Mouse (Mus musculus): Measurements from ENCODE around the gene Gm10638. TPM values are rescaled to one million over a fixed set of nuclear protein-coding genes. Genes with fewer than 3 reads are reported as not detected.

The Gm10638 gene
- polyA plus RNA-seq, 1 experiment = 1.3 TPM

DNA sequence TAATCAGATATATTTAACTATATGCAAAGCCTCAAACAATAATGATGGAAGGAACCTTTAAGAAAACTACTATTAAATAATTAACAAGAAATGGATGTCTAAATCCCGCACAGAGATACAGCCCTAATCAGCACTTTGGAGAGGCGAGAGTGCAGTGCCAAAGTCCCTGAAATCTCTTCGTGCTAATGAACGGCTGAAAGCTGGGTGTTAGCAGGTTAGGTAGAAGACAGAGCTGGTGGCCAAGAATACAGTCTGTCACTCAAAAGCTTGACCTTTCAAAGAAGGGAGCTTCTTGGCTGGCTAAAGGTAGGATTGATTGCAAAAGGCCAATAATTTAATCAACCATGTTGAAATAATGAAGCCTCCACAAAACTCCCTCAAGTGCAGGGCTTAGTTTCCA lies 11.3 kb upstream of the Gm10638 start:
- Histone ChIP-seq H3K4me1 (ENCODE audit: control insufficient read depth, insufficient read depth, insufficient read length) (peaks cover 8% of the 10 kb centered on the region; the same call in 1 of the 2 replicates), H3K36me3 (ENCODE audit: control insufficient read depth, insufficient read depth, low read length) (no peaks in the 10 kb centered on the region), H3K27ac (ENCODE audit: insufficient read depth, low read length) (no peak overlapping the region), H3K4me3 (ENCODE audit: extremely low read depth, insufficient read depth, insufficient read length) (no peak overlapping the region), H3K27me3 (ENCODE audit: control insufficient read depth, insufficient read depth, low read length) (no peaks in the 10 kb centered on the region)
- TF ChIP-seq POLR2A (IDR thresholded peaks at IDR 0.05; ENCODE audit: low read depth, low read length) (no peak), CTCF (IDR thresholded peaks at IDR 0.05; ENCODE audit: extremely low read depth, insufficient read depth, insufficient read length, insufficient replicate concordance) (no peak)
- WGBS = 85% methylated on average over 4 of the region's 4 CpGs
- DNase-seq (ENCODE audit: low read depth in 1 of 2, low spot score in 2 of 2) = no peak

DNA sequence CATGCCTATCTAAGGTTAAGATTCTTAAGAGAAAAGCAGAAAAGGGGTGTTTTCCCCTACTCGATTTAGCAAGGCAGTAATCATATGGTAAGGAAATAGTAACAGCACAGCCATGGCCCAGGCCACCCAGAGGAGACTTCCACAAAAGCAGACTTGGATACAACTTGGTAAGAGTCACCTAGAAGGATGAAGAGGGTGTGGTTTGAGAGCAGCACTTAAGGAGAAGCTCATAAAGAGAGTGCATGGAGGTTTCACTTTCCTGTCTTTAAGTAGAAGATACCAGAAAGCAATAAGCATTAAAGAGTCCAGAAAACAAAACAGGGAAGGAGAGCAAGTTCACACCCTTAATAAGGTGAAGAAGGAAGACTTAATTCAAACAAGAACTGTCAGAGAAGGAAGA lies 10.5 kb upstream of the Gm10638 start:
- H3K27ac ChIP-seq (ENCODE audit: insufficient read depth, low read length) = no peak overlapping the region
- TF ChIP-seq CTCF (IDR thresholded peaks at IDR 0.05; ENCODE audit: extremely low read depth, insufficient read depth, insufficient read length, insufficient replicate concordance) (no peak), POLR2A (IDR thresholded peaks at IDR 0.05; ENCODE audit: low read depth, low read length) (no peak)
- 44% methylated on average over 1 of the region's 1 CpGs for WGBS
- no peak overlapping the region for H3K4me3 ChIP-seq (ENCODE audit: extremely low read depth, insufficient read depth, insufficient read length)
- no peaks in the 10 kb centered on the region for H3K36me3 ChIP-seq (ENCODE audit: control insufficient read depth, insufficient read depth, low read length)
- H3K27me3 ChIP-seq (ENCODE audit: control insufficient read depth, insufficient read depth, low read length) = no peaks in the 10 kb centered on the region
- DNase-seq (ENCODE audit: low read depth in 1 of 2, low spot score in 2 of 2) = no peak
- peaks cover 8% of the 10 kb centered on the region; the same call in 1 of the 2 replicates for H3K4me1 ChIP-seq (ENCODE audit: control insufficient read depth, insufficient read depth, insufficient read length)

DNA sequence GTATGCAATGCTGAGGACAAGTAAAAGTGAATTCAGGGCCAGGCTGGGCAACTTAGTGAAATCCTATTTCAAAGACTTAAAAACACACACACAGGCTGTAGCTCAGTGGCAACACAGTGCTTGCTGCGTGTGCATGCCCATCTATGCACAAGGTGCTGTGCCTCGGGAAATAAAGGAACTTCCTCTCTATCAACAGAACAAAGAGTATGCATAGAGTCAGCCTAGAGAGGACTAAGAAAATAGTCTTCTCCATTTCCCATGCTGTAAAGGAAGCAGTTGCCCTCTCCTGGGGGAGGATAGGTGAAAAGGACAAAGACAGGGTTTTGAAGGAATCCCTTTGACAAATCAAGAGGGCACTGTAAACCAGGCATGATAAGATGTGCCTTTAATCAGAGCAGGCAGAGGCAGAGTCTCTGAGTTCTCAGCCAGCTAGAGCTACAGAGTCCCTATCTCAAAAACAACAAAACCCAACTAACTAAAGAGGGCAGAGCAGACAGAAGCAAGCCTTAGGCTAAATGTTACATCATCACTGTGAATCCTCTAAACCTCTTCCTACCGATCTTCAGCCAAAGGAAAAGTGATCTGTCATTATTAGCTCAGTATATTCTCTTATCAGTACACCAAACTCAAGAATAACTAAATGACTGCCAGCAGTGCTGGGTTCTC lies 9.9 kb upstream of the Gm10638 start:
- no peaks in the 10 kb centered on the region for H3K36me3 ChIP-seq (ENCODE audit: control insufficient read depth, insufficient read depth, low read length)
- H3K27ac ChIP-seq (ENCODE audit: insufficient read depth, low read length) = no peak overlapping the region
- H3K4me1 ChIP-seq (ENCODE audit: control insufficient read depth, insufficient read depth, insufficient read length) = peaks cover 8% of the 10 kb centered on the region; the same call in 1 of the 2 replicates
- H3K4me3 ChIP-seq (ENCODE audit: extremely low read depth, insufficient read depth, insufficient read length) = no peak overlapping the region
- DNase-seq (ENCODE audit: low read depth in 1 of 2, low spot score in 2 of 2) = no peak
- no peak for TF ChIP-seq CTCF (IDR thresholded peaks at IDR 0.05; ENCODE audit: extremely low read depth, insufficient read depth, insufficient read length, insufficient replicate concordance)
- no peak for TF ChIP-seq POLR2A (IDR thresholded peaks at IDR 0.05; ENCODE audit: low read depth, low read length)
- WGBS = 12% methylated on average over 3 of the region's 3 CpGs
- no peaks in the 10 kb centered on the region for H3K27me3 ChIP-seq (ENCODE audit: control insufficient read depth, insufficient read depth, low read length)

DNA sequence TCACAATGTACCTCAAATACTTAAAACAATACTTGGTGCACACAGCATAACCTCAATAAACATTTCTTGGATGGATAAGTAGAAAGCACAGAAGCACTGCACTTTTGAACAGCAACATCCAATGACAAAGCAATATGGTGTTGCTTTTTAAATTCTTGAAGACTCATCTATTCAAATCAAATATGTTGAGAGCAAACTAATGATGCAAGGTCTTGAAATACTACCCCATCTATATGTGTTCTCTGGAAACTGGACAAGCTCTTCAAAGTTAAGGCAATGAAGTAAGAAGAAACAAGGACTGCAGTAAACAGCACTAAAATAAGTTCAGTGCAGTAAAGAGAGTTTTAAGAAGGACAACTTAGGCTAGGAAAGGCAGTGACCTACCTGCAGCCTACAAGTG lies 4.6 kb upstream of the Gm10638 start:
- Histone ChIP-seq H3K27ac (ENCODE audit: insufficient read depth, low read length) (no peak overlapping the region), H3K27me3 (ENCODE audit: control insufficient read depth, insufficient read depth, low read length) (no peaks in the 10 kb centered on the region), H3K36me3 (ENCODE audit: control insufficient read depth, insufficient read depth, low read length) (no peaks in the 10 kb centered on the region), H3K4me3 (ENCODE audit: extremely low read depth, insufficient read depth, insufficient read length) (no peak overlapping the region), H3K4me1 (ENCODE audit: control insufficient read depth, insufficient read depth, insufficient read length) (peaks cover 4% of the 10 kb centered on the region; the same call in 1 of the 2 replicates)
- no peak for TF ChIP-seq CTCF (IDR thresholded peaks at IDR 0.05; ENCODE audit: extremely low read depth, insufficient read depth, insufficient read length, insufficient replicate concordance)
- no peak for TF ChIP-seq POLR2A (IDR thresholded peaks at IDR 0.05; ENCODE audit: low read depth, low read length)
- DNase-seq (ENCODE audit: low read depth in 1 of 2, low spot score in 2 of 2) = no peak

DNA sequence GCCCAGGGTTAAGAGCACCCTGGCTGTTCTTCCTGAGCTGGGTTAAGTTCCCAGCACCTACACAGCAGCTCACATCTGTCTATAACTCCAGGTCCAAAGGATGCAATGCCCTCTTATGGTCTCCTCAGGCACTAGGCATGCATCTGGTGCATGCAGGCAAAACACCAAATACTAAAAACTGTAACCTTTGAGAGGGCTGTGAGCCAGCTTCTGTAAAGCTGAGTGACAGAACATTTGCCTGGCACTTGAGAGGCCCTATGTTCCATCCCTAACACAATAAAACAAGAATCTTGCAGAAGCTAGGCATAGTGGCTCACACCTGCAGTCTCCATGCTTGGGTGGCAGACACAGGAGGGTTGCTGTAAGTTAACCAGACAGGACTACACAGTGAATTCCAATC lies 3.9 kb upstream of the Gm10638 start:
- DNase-seq (ENCODE audit: low read depth in 1 of 2, low spot score in 2 of 2) = no peak
- Histone ChIP-seq H3K27me3 (ENCODE audit: control insufficient read depth, insufficient read depth, low read length) (no peaks in the 10 kb centered on the region), H3K4me3 (ENCODE audit: extremely low read depth, insufficient read depth, insufficient read length) (no peak overlapping the region), H3K4me1 (ENCODE audit: control insufficient read depth, insufficient read depth, insufficient read length) (peaks cover 7% of the 10 kb centered on the region; the same call in 1 of the 2 replicates), H3K27ac (ENCODE audit: insufficient read depth, low read length) (no peak overlapping the region), H3K36me3 (ENCODE audit: control insufficient read depth, insufficient read depth, low read length) (no peaks in the 10 kb centered on the region)
- TF ChIP-seq POLR2A (IDR thresholded peaks at IDR 0.05; ENCODE audit: low read depth, low read length) = no peak
- no peak for TF ChIP-seq CTCF (IDR thresholded peaks at IDR 0.05; ENCODE audit: extremely low read depth, insufficient read depth, insufficient read length, insufficient replicate concordance)

DNA sequence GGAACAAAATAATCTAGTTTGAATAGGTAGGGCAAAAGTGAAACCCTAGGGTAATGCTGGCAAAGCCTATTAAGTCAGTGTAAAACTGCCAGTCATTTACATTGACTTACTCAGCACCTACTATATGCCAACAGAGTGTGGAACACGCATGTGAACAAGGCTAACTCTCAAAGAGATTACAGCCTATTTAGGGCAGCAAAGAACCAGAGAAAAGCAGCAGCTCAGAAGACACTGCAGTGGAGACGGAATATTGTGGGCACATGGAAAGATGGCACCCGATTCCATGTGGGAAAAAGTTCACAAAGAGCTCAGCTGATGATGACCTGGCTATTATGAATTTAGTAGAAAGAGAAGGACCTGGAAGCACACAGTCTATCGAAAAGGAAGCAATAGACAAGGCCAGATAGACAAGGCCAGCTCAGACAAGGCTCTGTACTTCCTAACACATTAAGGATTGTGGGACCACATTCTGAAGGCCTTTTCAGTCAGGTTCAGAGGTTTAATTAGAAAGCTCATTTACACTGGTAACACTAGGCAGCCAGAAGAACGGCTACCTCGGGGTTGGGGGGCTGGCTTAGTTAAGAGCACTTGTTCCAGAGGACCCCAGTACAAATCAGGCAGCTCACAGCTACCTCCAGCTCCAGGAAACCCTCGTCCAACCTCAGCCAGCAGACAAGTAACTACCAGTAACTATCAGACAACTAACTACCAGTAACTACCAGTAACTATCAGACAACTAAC lies 2.7 kb upstream of the Gm10638 start:
- WGBS = 74% methylated on average over 7 of the region's 7 CpGs
- no peak for DNase-seq (ENCODE audit: low read depth in 1 of 2, low spot score in 2 of 2)
- H3K27me3 ChIP-seq (ENCODE audit: control insufficient read depth, insufficient read depth, low read length) = no peaks in the 10 kb centered on the region; the same call in 1 of the 2 replicates
- no peaks in the 10 kb centered on the region for H3K36me3 ChIP-seq (ENCODE audit: control insufficient read depth, insufficient read depth, low read length)
- H3K4me3 ChIP-seq (ENCODE audit: extremely low read depth, insufficient read depth, insufficient read length) = no peak overlapping the region
- H3K4me1 ChIP-seq (ENCODE audit: control insufficient read depth, insufficient read depth, insufficient read length) = peaks cover 8% of the 10 kb centered on the region; the same call in 1 of the 2 replicates
- no peak overlapping the region for H3K27ac ChIP-seq (ENCODE audit: insufficient read depth, low read length)
- TF ChIP-seq POLR2A (IDR thresholded peaks at IDR 0.05; ENCODE audit: low read depth, low read length) = no peak
- TF ChIP-seq CTCF (IDR thresholded peaks at IDR 0.05; ENCODE audit: extremely low read depth, insufficient read depth, insufficient read length, insufficient replicate concordance) = no peak

Data from spleen, adult 2 months (tissue).